Mouse (Mus musculus) lung, adult 2 months (tissue): ENCODE data around the gene Otop3. TPM values are rescaled to one million over a fixed set of nuclear protein-coding genes. Genes with fewer than 3 reads are reported as not detected.

Experiments
- DNase-seq: peaks from one replicate; pipeline ENCODE4 v3.0.0; 2022
- H3K4me1 ChIP-seq: fragments of 200-500 bp; 2 replicates; pipeline ENCODE4 v1.6.1; 2011; ENCODE audit warnings: low read length; ENCODE audit not compliant: control insufficient read depth, insufficient read depth
- H3K4me3 ChIP-seq: fragments of 200-500 bp; replicated peaks from 2 replicates; pipeline ENCODE3; 2011; ENCODE audit warnings: low read depth, mild to moderate bottlenecking, control low read depth, low read length; ENCODE audit errors: extremely low read depth
- CTCF ChIP-seq: fragments of 200-500 bp; IDR thresholded peaks from 2 replicates; pipeline ENCODE4 v1.5.1; 2011; ENCODE audit warnings: mild to moderate bottlenecking, low read length, control low read depth; ENCODE audit not compliant: insufficient read depth
- POLR2A ChIP-seq: fragments of 200-500 bp; IDR thresholded peaks from 2 replicates; pipeline ENCODE4 v1.6.1; 2011; ENCODE audit warnings: low read depth, mild to moderate bottlenecking, control low read depth, low read length, borderline replicate concordance; ENCODE audit errors: extremely low read depth
- WGBS: fragments of 180-500 bp; shearing (Covaris S2); methylation state at CpG from one replicate; pipeline ENCODE4 v1.1.7; 2018; 5-methylcytosine and 5-hydroxymethylcytosine counted together
- polyA plus RNA-seq: library from polyadenylated mRNA; depleted of rRNA; stranded (reverse); fragments of >200 nt; gene quantifications from 2 replicates; pipeline ENCODE4 v1.2.3, GENCODE M21; 2012

Gene Otop3
- polyA plus RNA-seq, 1 experiment: 7.8 TPM

DNA sequence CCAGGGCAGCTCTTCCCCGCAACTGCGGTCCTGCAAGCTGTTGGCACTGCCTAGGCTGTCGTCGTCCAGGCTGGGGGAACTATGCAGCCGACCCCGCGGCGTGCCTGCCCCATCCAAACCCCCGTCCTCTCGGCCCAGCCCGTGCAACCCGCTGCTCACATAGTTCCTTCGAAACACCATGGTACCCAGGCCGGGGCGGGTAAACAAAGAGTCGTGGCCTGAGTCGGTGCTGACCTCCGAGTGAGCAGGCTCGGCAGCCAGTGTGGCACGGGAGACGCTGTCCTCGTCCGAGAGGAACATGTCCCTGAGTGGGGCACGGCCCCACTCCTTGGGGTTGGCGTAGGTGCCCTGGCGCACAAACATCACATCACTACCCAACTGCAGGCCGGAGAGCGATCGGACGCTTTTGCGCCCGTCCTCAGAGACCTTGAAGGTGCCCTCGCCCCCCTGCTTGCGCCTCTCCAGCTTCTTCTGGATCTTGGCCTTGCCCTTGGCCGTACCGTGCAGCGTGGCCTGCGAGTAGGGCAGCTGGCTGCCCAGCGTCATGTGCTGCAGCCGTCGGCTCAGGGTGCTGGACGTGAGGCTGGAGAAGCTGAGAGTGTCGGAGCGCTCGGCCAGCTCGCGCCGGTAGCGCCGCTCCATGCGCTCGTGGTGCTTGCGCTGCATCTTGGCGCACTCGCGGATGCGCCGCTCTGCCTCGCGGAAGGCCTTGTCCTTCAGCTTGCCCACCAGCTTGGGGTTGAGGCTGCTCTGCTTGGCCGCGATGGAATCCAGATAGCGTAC lies 16.1 kb upstream of the Otop3 start:
- no peak overlapping the region for H3K4me3 ChIP-seq
- DNase-seq: no peak
- 6% methylated on average over 63 of the region's 63 CpGs for WGBS
- no peaks in the 10 kb centered on the region for H3K4me1 ChIP-seq
- no peak for TF ChIP-seq POLR2A
- no peak for TF ChIP-seq CTCF

DNA sequence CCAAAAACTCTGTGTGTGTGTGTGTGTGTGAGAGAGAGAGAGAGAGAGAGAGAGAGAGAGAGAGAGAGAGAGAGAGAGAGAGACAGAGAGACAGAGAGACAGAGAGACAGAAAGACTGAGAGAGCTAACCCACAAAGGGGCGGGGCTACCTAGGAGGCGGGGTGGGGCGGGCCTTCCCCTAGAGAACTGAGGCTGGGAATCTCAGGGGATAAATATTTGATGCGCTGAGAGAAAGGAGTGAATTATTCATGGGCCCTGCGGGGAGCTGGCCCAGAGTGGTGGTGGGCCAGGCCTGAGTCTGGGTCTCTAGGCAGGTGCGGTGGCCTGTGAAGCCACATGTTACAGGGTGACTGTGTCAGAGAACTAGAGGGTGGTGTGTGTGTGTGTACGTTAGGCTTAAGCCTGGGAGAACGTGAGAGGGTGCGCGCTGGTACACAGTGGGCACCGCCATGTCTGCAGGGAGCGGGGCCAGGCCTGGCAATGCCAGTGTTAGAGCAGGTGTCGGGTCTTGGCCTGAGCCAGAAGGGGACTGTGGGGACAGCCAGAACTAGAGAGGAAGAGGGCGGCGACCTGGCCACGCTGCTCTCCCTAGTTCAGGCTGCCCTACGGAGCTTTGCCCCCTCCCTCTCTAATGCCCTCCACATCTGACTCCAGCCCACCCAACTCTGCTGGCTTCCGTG lies 14.7 kb upstream of the Otop3 start:
- TF ChIP-seq CTCF: no peak
- TF ChIP-seq POLR2A: no peak
- H3K4me3 ChIP-seq: no peak overlapping the region
- H3K4me1 ChIP-seq: no peaks in the 10 kb centered on the region
- DNase-seq: no peak
- WGBS: 14% methylated on average over 18 of the region's 18 CpGs

DNA sequence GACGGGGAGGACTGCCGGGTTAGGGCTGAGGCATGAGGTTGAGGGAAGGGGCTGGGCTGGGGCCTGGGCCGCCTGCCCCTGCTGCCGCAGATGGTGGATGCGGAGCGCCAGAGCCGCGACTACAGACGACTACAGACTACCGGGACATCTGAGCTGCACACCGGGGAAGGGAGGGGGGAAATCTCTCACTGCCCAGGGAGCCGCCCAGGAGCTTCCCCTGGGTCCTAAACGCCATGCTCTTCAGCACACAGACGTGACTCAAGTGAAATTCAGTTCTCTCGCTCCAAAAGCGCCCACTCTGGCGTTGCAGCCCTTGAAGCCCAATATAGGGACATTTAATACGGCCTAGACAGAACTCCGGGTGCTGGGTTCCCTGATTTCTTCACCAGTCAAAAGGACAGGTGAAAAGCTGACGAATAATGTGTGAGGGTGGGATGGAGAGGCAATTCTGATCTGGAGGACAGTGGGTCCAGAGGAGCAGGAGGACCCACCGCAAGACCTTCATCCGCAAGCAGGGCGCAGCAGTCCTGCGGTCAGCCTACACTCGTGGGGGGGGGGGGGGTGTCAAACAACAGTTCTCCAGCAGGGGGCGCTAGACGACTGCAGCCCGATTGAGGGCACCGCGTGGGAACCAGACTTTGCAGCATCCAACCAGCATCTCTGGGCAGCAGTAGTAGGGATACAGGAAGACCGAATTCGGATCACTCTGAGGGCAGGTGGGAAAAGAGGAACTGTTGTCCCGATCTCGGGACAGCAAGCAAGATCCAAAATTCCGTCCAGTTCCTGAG lies 12.4 kb upstream of the Otop3 start, which contains the start of gene Ush1g:
Gene Ush1g, minus strand, starts transcription at position 136 of the 788 bp plus-strand sequence.
- Histone ChIP-seq H3K4me1 (no peaks in the 10 kb centered on the region), H3K4me3 (no peak within 1 kb of the TSS)
- 5% methylated on average over 35 of the region's 35 CpGs for WGBS
- TF ChIP-seq POLR2A (no peak), CTCF (peak; percentile 67)
- peak; percentile 46 for DNase-seq

DNA sequence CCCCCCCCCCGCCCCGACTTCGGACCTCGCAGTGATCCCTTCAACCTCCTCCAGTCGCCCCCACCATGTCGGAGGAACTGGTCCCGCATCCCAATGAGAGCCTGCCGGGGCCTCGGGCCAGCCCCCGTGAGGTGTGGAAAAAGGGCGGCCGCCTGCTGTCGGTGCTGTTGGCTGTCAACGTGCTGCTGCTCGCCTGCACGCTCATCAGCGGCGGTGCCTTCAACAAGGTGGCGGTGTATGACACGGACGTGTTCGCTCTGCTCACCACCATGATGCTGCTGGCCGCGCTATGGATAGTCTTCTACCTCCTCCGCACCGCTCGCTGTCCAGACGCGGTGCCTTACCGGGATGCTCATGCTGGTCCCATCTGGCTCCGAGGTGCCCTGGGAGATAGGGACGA lies 11.2 kb upstream of the Otop3 start:
- no peak for DNase-seq
- no peak overlapping the region for H3K4me3 ChIP-seq
- TF ChIP-seq POLR2A (no peak), CTCF (no peak)
- 13% methylated on average over 32 of the region's 32 CpGs for WGBS
- no peaks in the 10 kb centered on the region for H3K4me1 ChIP-seq

DNA sequence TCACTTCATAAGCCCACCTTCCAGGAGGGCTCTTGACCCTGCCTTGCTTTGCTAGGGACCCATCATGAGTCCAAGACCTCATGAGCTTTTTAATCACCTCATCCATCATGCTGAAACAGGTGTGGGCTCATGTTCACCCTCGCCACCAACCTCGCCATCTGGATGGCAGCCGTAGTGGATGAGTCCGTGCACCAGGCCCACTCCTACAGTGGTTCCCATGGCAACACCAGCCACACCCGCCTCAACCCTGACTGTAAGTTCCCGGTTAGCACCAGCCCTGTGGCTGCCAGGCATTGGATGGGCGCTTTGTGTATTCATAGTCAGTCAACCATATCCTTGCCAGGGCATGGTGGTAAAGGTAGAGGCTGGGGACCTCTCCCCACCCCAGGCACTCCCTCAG lies 7.8 kb upstream of the Otop3 start:
- TF ChIP-seq CTCF (no peak), POLR2A (no peak)
- H3K4me1 ChIP-seq: no peaks in the 10 kb centered on the region
- H3K4me3 ChIP-seq: no peak overlapping the region
- 51% methylated on average over 7 of the region's 7 CpGs for WGBS
- DNase-seq: no peak

DNA sequence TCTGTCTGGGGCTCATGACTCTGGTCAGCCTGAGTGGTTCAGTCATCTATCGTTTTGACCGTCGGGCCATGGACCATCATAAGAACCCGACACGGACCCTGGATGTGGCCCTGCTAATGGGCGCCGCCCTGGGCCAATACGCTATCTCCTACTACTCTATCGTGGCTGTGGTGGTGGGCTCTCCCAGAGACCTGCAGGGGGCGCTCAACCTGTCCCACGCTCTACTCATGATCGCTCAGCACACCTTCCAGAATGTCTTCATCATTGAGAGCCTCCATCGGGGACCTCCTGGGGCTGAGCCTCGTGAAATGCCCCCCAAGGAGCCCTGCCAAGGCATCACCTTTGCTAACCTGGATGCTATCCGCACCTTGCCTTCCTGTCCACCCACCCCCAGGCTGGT lies 5.2 kb upstream of the Otop3 start:
- 0 out of 2 replicates have a peak, but pooled peaks have one; percentile 8 for TF ChIP-seq CTCF
- no peak for TF ChIP-seq POLR2A
- 69% methylated on average over 15 of the region's 15 CpGs for WGBS
- DNase-seq: no peak

DNA sequence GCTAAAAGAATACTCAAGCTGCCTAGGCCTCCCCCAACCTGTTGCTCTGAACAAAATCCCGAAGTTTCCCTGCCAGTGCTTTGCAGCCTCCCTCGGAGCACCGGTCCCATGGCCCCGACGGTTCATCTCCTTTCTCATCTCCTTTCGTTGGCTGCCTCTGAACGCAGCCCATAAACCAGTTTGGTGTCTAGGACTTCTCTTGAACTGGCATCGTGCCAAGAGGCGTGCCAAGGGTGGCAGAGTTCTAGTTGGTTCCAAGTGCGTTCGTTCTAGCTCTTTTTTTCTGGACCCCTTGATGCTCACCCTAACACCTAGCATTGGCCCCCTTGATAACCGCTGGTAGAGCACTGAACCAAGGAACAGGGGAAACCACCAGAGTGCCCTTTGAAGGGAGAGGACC lies 692 bp downstream of the Otop3 start:
- no peak for TF ChIP-seq POLR2A
- TF ChIP-seq CTCF: no peak
- WGBS: 47% methylated on average over 12 of the region's 12 CpGs
- peak; percentile 22 for DNase-seq

More for the DNA sequence above, 5.2 kb upstream of the Otop3 start:
- H3K4me3 ChIP-seq: no peak overlapping the region
- H3K4me1 ChIP-seq: no peaks in the 10 kb centered on the region

DNA sequence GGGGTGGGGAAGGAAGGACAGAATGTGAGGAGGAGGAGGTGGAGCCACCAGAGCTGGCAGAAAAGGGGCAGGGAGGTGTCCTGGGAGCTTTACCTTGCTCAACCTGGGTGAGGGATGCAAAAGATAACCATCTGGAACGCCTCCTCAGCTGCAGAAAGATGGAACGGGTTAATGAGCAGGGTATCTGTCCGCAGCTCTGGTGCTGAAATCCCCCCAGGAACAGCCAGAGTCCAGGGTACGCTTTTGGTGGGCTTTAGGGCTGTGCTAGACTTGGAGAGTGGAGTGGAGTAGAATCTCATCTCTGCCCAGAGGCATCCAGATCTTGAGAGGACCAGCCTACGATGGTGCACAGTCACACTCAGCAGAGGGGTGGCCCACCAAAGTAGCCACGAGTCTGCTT lies 1.6 kb downstream of the Otop3 start:
- 17% methylated on average over 6 of the region's 6 CpGs for WGBS

More for the DNA sequence above, 692 bp downstream of the Otop3 start:
- Histone ChIP-seq H3K4me1 (no peaks in the 10 kb centered on the region), H3K4me3 (no peak overlapping the region)

DNA sequence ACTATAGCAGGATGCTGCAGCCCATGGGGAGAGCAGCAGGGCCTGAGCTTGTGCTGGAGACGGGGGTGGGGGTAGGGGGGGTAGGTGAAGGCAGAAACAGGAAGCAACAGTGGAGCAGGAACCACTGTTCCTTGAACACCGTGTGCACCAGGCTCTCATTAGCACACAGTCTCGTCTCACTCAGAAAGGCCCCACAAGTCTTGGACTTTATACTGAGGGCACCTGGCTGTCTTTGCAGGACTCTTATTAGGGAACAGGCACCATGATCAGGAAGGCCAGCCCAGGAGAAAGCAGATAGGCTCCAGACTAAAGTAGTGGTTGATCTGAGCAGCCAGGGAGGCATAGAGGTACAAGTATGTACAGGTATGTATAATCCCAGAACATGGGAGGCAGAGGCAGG lies 2.8 kb downstream of the Otop3 start:
- no peak for DNase-seq
- 35% methylated on average over 3 of the region's 3 CpGs for WGBS
- Histone ChIP-seq H3K4me3 (no peak overlapping the region), H3K4me1 (no peaks in the 10 kb centered on the region)
- TF ChIP-seq CTCF (no peak), POLR2A (no peak)

More for the DNA sequence above, 1.6 kb downstream of the Otop3 start:
- H3K4me3 ChIP-seq: no peak overlapping the region
- H3K4me1 ChIP-seq: no peaks in the 10 kb centered on the region
- no peak for DNase-seq
- no peak for TF ChIP-seq CTCF
- TF ChIP-seq POLR2A: no peak
